Mouse (Mus musculus) ES-CJ7 (cell line): ENCODE measurements around the gene Unc5c.

Source experiments
- DNase-seq: peaks from one replicate; pipeline ENCODE4 v3.0.0; 2011; ENCODE audit warnings: low read depth, low spot score

Gene Unc5c

GRCm38 (mm10) chr3:141511253-141512038 lies 46.4 kb downstream of the Unc5c start:
- DNase-seq: no peak

GRCm38 (mm10) chr3:141528751-141529150 lies 63.7 kb downstream of the Unc5c start:
- DNase-seq: no peak

GRCm38 (mm10) chr3:141529599-141529998 lies 64.6 kb downstream of the Unc5c start:
- DNase-seq: no peak

GRCm38 (mm10) chr3:141533861-141534260 lies 68.8 kb downstream of the Unc5c start:
- DNase-seq: no peak

GRCm38 (mm10) chr3:141536857-141537256 lies 71.8 kb downstream of the Unc5c start:
- DNase-seq: no peak

GRCm38 (mm10) chr3:141538120-141538519 lies 73.1 kb downstream of the Unc5c start:
- no peak for DNase-seq

GRCm38 (mm10) chr3:141540749-141541148 lies 75.7 kb downstream of the Unc5c start:
- no peak for DNase-seq

GRCm38 (mm10) chr3:141547341-141547814 lies 82.4 kb downstream of the Unc5c start:
- DNase-seq: no peak

- no peak for DNase-seq
Measured at GRCm38 (mm10) chr3:141549661-141550060, 84.6 kb downstream of the Unc5c start.

GRCm38 (mm10) chr3:141552960-141553359 lies 87.9 kb downstream of the Unc5c start:
- no peak for DNase-seq

GRCm38 (mm10) chr3:141557072-141557471 lies 92.1 kb downstream of the Unc5c start:
- no peak for DNase-seq

GRCm38 (mm10) chr3:141575076-141575688 lies 110.2 kb downstream of the Unc5c start:
- no peak for DNase-seq

GRCm38 (mm10) chr3:141577382-141577781 lies 112.4 kb downstream of the Unc5c start:
- no peak for DNase-seq

- DNase-seq: no peak
Measured at GRCm38 (mm10) chr3:141581190-141581891, 116.3 kb downstream of the Unc5c start.

- DNase-seq: peak; percentile 30
Measured at GRCm38 (mm10) chr3:141581892-141582214, 116.8 kb downstream of the Unc5c start.

GRCm38 (mm10) chr3:141583180-141583579 lies 118.2 kb downstream of the Unc5c start:
- DNase-seq: peak; percentile 33

- no peak for DNase-seq
Measured at GRCm38 (mm10) chr3:141589392-141590012, 124.5 kb downstream of the Unc5c start.

- DNase-seq: no peak
Measured at GRCm38 (mm10) chr3:141593249-141593648, 128.2 kb downstream of the Unc5c start.

- no peak for DNase-seq
Measured at GRCm38 (mm10) chr3:141594120-141594519, 129.1 kb downstream of the Unc5c start.

GRCm38 (mm10) chr3:141595073-141595472 lies 130.1 kb downstream of the Unc5c start:
- DNase-seq: peak; percentile 49

- DNase-seq: no peak
Measured at GRCm38 (mm10) chr3:141596461-141596860, 131.4 kb downstream of the Unc5c start.

- no peak for DNase-seq
Measured at GRCm38 (mm10) chr3:141596881-141597280, 131.9 kb downstream of the Unc5c start.
